Mouse (Mus musculus) limb, embryonic 11.5 days (tissue): ENCODE measurements around the gene Gclc. TPM values are rescaled to one million over a fixed set of nuclear protein-coding genes. Genes with fewer than 3 reads are reported as not detected.

Experiments
- ATAC-seq: fragments of 200-750 bp; cut with Nextera tagmentation; 2 replicates; pipeline ENCODE4 v1.8.0; 2017; ENCODE audit warnings: low read depth; ENCODE audit not compliant: insufficient number of reproducible peaks, low FRiP score, low TSS enrichment
- DNase-seq: peaks from one replicate; pipeline ENCODE4 v3.0.0-alpha.2; 2015; ENCODE audit warnings: low spot score
- H3K27ac ChIP-seq: fragments of 300-500 bp; sonication (generic); replicated peaks from 2 replicates; pipeline ENCODE4 v1.5.1; 2014; ENCODE audit warnings: low read depth, mild to moderate bottlenecking, low read length
- H3K27me3 ChIP-seq: fragments of 300-500 bp; sonication (generic); 2 replicates; pipeline ENCODE4 v1.6.1; 2014; ENCODE audit warnings: mild to moderate bottlenecking, low read length, mixed read lengths; ENCODE audit not compliant: control insufficient read depth, insufficient read depth
- H3K36me3 ChIP-seq: fragments of 300-500 bp; sonication (generic); 2 replicates; pipeline ENCODE4 v1.6.1; 2014; ENCODE audit warnings: mild to moderate bottlenecking, low read length, moderate library complexity, mixed read lengths; ENCODE audit not compliant: control insufficient read depth, insufficient read depth
- H3K4me1 ChIP-seq: fragments of 300-500 bp; sonication (generic); 2 replicates; pipeline ENCODE4 v1.6.1; 2014; ENCODE audit warnings: low read length, mixed read lengths; ENCODE audit not compliant: control insufficient read depth, insufficient read depth
- H3K4me2 ChIP-seq: fragments of 300-500 bp; sonication (generic); 2 replicates; pipeline ENCODE4 v1.6.1; 2014; ENCODE audit warnings: low read depth, mild to moderate bottlenecking, moderate library complexity; ENCODE audit not compliant: severe bottlenecking
- H3K4me3 ChIP-seq: fragments of 300-500 bp; sonication (generic); 2 replicates; pipeline ENCODE4 v1.5.1; 2014; ENCODE audit warnings: low read depth, low read length
- H3K9ac ChIP-seq: fragments of 300-500 bp; sonication (generic); 2 replicates; pipeline ENCODE4 v1.6.1; 2014; ENCODE audit warnings: mild to moderate bottlenecking, low read length
- H3K9me3 ChIP-seq: fragments of 300-500 bp; sonication (generic); 2 replicates; pipeline ENCODE4 v1.6.1; 2016; ENCODE audit warnings: low read length; ENCODE audit not compliant: control insufficient read depth
- WGBS: fragments of 180-500 bp; shearing (Covaris S2); extraction: QIAGEN DNeasy Blood & Tissue Kit; methylation state at CpG from one replicate; pipeline ENCODE4 v1.1.7; 2014; 5-methylcytosine and 5-hydroxymethylcytosine counted together
- polyA plus RNA-seq: library from polyadenylated mRNA; unstranded; fragments of >200 nt; fragmentation: Nextera tagmentation; extraction: Ambion mirVana; gene quantifications from 2 replicates; pipeline ENCODE4 v1.2.1, GENCODE M21; 2014

Gclc gene
- polyA plus RNA-seq = 12.3 and 14.4 TPM in 2 replicates

DNA sequence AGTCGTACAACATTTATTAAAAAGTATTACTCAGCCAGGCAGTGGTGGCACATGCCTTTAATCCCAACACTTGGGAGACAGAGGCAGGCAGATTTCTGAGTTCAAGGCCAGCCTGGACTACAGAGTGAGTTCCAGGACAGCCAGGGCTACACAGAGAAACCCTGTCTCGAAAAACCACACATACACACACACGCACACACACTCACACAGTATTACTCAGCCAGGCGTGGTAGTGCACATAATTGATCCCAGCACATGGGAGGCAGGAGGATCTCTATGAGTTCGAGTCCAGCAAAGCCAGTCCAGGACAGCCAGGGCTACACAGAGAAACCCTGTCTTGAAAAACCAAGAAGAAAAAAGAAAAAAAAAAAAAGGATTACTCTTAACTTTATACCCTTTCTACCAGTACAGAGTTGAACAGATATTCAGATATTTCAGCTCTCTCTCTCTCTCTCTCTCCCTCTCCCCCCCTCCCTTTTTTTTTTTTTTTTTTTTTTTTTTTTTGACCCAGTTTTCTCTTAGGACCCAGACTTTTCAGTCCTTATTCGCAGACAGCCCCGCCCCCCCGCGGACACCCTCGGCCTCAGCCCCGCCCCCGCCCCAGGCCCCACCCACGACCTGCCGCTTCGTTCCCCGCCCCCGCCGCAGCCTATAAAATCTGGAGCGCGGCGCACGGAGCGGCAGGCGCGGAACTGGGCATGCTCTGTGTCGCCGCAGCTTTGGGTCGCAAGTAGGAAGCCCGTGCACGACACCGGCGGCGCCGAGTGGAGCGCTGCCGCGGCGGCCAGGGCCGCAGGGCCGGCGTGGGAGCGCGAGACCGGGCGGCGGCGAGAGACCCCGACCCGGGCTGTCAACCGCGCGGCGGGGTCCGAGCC is at the start of gene Gclc:
TSS of gene Gclc (plus strand) at position 683 of the 875 bp plus-strand sequence.
- peaks cover 6% of the 10 kb centered on the region; the same call in 1 of the 2 replicates for H3K4me1 ChIP-seq
- 7% methylated on average over 53 of the region's 54 CpGs for WGBS
- peak; percentile 77 for ATAC-seq

DNA sequence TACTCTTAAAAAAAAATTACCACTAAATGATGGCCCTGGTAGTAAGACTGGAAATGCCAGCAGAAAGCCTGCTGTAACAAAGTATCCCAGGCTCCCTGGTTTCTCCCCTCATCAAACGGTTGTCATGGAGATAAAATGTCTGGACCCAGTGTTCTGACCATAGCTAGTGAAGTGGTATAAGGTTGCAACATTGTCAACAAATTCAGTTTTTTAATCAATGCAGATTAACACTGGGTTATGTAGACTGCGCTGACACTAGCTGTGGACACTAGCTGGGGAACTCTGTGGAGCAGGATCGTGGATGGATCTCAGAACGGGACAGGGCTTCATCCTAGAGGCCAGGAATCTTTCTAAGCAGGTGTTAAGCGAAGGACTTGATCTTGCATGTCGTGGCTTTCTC is 47.8 kb upstream of the Gclc start:
- no peak overlapping the region for H3K4me2 ChIP-seq
- H3K4me1 ChIP-seq = no peaks in the 10 kb centered on the region
- H3K4me3 ChIP-seq = no peak overlapping the region
- H3K9ac ChIP-seq = no peak overlapping the region
- 86% methylated on average over 6 of the region's 6 CpGs for WGBS
- H3K9me3 ChIP-seq = no peaks in the 10 kb centered on the region
- no peaks in the 10 kb centered on the region for H3K27me3 ChIP-seq
- DNase-seq (no peak), ATAC-seq (no peak)
- H3K36me3 ChIP-seq = no peaks in the 10 kb centered on the region
- H3K27ac ChIP-seq = no peak overlapping the region

More for the DNA sequence above, at the start of gene Gclc:
- Histone ChIP-seq H3K9ac (peak within 1 kb of the TSS; percentile 81), H3K4me2 (peak within 1 kb of the TSS; percentile 82), H3K4me3 (peak within 1 kb of the TSS; percentile 79), H3K27ac (peak within 1 kb of the TSS; percentile 69; the same call in 1 of the 2 replicates), H3K9me3 (no peaks in the 10 kb centered on the region), H3K27me3 (no peaks in the 10 kb centered on the region), H3K36me3 (no peaks in the 10 kb centered on the region)
- DNase-seq = peak; percentile 91

DNA sequence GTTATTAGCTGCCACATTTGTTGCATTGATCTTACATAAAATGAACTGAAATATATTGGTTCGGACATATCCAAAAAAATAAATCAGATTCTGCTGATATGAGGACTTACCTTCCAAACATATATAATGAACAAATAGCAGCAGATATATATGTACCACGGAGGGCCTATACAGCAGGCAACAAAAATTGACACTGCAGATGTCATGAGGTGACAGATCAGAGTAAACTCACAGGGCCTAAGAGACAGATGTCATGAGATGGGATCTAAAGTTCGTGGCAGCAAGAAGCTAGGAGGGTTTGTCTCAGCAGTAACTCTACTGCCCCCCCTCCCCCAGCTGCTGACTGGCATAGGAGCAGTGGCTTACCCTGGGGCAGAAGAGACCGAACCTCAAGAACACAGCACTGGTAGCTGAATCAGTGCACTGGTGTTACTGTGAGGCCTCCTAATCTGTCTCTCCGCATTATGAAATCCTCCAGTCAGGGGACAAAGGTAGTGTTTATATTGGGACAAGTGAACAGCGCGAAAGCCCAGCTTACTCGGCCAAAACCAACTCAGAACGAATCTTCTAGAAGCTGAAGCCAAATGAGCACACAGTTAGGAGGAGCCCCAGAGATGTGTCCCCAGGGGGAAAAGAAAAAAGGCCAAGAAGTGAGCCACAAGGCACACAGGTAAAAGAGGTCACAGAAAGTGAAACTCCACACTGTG is 46.7 kb upstream of the Gclc start:
- H3K9me3 ChIP-seq = no peaks in the 10 kb centered on the region
- no peak overlapping the region for H3K27ac ChIP-seq
- H3K9ac ChIP-seq = no peak overlapping the region
- ATAC-seq (no peak), DNase-seq (no peak)
- no peaks in the 10 kb centered on the region for H3K36me3 ChIP-seq
- no peak overlapping the region for H3K4me2 ChIP-seq
- no peak overlapping the region for H3K4me3 ChIP-seq
- WGBS = 86% methylated on average over 9 of the region's 9 CpGs
- H3K27me3 ChIP-seq = no peaks in the 10 kb centered on the region
- no peaks in the 10 kb centered on the region for H3K4me1 ChIP-seq

DNA sequence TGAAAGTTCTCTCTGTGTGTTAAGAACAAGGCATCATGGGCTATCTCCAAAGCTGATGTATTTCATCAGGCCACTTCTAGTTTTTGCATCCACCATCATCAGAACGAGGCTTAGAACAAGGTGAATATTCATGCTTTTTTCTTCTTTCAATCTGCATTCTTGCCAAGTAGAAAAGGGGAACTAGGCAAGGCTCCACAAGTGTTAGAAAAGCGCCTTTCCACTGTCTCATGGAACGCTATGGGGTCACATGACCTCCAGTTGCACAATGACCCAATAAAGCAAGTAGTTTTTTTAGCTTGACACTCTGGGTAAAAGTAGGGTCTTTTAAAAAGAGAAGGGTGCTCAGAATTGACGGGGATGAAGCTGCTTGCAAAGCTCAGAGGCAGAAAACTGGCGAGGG is 45.4 kb upstream of the Gclc start:
- Histone ChIP-seq H3K9ac (no peak overlapping the region), H3K4me2 (no peak overlapping the region), H3K4me3 (no peak overlapping the region), H3K27ac (no peak overlapping the region), H3K9me3 (no peaks in the 10 kb centered on the region), H3K36me3 (no peaks in the 10 kb centered on the region), H3K4me1 (no peaks in the 10 kb centered on the region), H3K27me3 (no peaks in the 10 kb centered on the region)
- WGBS = 76% methylated on average over 5 of the region's 5 CpGs
- ATAC-seq (no peak), DNase-seq (no peak)

DNA sequence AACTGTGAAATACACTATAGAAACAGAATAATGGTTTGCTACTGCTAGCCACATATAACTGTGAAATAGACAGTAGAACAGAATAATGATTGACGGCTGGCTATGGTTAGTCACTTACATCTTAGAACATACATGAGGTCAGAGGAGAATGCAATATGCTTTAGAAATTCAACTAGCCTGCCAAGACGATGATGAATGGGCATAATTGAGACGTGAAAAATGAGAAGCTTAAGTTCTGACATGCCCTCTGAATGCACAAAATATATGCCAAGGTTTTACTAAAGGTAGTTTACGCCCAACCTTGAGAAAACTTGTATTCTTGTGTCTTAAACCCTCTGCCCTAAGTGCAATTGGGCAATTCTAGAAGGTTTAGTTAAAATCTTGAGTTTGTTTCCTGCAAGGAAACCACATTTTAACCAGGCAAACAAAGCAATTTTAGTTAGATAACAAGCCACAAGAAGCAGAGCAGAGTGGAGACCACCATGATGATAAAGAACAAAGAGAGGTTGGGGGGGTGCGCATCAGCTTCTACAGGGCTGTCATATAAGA is 43.2 kb upstream of the Gclc start:
- no peaks in the 10 kb centered on the region for H3K36me3 ChIP-seq
- WGBS = 85% methylated on average over 5 of the region's 5 CpGs
- ATAC-seq = no peak

DNA sequence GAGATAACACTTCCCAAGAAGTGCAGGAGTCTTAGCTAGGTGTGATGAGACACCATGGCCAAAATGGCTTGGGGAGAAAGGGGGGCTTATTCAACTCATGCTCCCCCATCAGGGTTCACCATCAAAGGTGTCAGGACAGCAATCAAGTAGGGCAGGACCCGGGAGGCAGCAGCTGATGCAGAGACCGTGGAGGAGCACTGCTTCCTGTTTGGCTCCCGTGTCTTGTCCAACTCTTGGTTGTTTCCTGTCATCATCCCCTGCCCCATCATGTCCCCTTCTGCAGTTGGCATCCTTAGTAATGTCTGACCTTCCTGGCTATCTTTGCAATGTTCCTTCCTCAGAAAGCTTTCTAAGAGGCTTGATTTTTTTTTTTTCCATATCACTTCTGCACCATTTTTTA is 41.5 kb upstream of the Gclc start:
- no peaks in the 10 kb centered on the region for H3K27me3 ChIP-seq
- no peaks in the 10 kb centered on the region for H3K9me3 ChIP-seq
- H3K9ac ChIP-seq = no peak overlapping the region
- H3K4me1 ChIP-seq = no peaks in the 10 kb centered on the region
- H3K27ac ChIP-seq = no peak overlapping the region
- no peak for ATAC-seq
- no peaks in the 10 kb centered on the region for H3K36me3 ChIP-seq
- no peak for DNase-seq
- H3K4me2 ChIP-seq = no peak overlapping the region
- H3K4me3 ChIP-seq = no peak overlapping the region
- WGBS = 55% methylated on average over 3 of the region's 3 CpGs

More for the DNA sequence above, 43.2 kb upstream of the Gclc start:
- no peaks in the 10 kb centered on the region for H3K27me3 ChIP-seq
- H3K27ac ChIP-seq = no peak overlapping the region
- DNase-seq = no peak
- H3K9ac ChIP-seq = no peak overlapping the region
- no peak overlapping the region for H3K4me2 ChIP-seq
- no peaks in the 10 kb centered on the region for H3K9me3 ChIP-seq
- H3K4me3 ChIP-seq = no peak overlapping the region
- H3K4me1 ChIP-seq = no peaks in the 10 kb centered on the region

DNA sequence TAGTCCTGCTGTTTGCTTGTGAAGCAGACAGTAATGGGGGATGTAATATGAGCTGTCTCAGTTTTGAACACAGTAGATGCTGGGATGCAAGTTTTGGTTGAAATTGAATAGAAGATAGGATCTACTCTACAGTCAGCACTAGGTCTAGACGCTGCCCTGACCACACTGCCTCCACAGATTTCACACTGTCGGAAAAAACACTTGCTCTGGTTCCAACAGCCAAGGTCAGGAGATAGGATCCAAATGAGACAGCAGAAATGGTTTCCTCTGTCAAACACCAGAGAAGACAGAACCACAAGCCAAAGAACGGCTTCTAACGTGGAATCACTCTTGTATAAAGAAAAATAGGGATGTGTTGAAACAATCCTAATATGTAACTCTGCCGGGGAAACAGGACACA is 41.0 kb upstream of the Gclc start:
- H3K36me3 ChIP-seq = no peaks in the 10 kb centered on the region
- no peak overlapping the region for H3K9ac ChIP-seq
- H3K4me3 ChIP-seq = no peak overlapping the region
- H3K27me3 ChIP-seq = no peaks in the 10 kb centered on the region
- H3K9me3 ChIP-seq = no peaks in the 10 kb centered on the region
- H3K27ac ChIP-seq = no peak overlapping the region
- no peaks in the 10 kb centered on the region for H3K4me1 ChIP-seq
- ATAC-seq = no peak
- WGBS = 88% methylated on average over 5 of the region's 5 CpGs
- DNase-seq = no peak
- H3K4me2 ChIP-seq = no peak overlapping the region

DNA sequence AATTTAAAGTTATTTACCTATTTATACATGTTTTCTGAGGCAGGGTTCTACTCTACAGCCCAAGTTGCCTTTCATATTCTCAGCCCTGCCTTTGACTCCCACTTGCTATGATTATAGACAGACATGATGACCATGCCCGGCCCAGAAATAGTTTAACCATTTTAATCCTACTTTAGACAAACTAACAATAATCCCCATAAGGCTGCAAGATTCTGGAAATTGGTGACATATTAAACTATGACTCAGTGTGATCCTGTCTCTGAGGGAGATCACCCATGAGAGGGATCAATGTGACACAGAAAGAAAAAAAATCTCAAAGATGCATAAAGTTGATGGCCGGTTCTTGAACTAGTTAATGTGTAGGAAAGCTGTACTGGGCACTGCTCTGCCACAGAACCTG is 39.1 kb upstream of the Gclc start:
- no peak overlapping the region for H3K27ac ChIP-seq
- no peaks in the 10 kb centered on the region for H3K4me1 ChIP-seq
- WGBS = 95% methylated on average over 2 of the region's 2 CpGs
- no peaks in the 10 kb centered on the region for H3K9me3 ChIP-seq
- DNase-seq (no peak), ATAC-seq (no peak)
- no peak overlapping the region for H3K9ac ChIP-seq
- no peak overlapping the region for H3K4me3 ChIP-seq
- H3K4me2 ChIP-seq = no peak overlapping the region
- H3K36me3 ChIP-seq = no peaks in the 10 kb centered on the region
- H3K27me3 ChIP-seq = no peaks in the 10 kb centered on the region
